Mouse (Mus musculus) lung, embryonic 16.5 days (tissue): Measurements from ENCODE around the gene U2af1l4. TPM values are rescaled to one million over a fixed set of nuclear protein-coding genes. Genes with fewer than 3 reads are reported as not detected.

ENCODE experiments used
- ATAC-seq: fragments of 200-750 bp; cut with Nextera tagmentation; 2 replicates; pipeline ENCODE4 v1.8.0; 2017; ENCODE audit warnings: low read depth, mild to moderate bottlenecking, moderate library complexity
- H3K27ac ChIP-seq: fragments of 300-500 bp; sonication (generic); 2 replicates; pipeline ENCODE4 v1.5.1; 2014; ENCODE audit warnings: mild to moderate bottlenecking, control low read depth, low read length
- H3K27me3 ChIP-seq: fragments of 300-500 bp; sonication (generic); 2 replicates; pipeline ENCODE4 v1.6.1; 2014; ENCODE audit warnings: low read depth, low read length, mixed read lengths; ENCODE audit not compliant: control insufficient read depth, insufficient read depth
- H3K36me3 ChIP-seq: fragments of 300-500 bp; sonication (generic); 2 replicates; pipeline ENCODE4 v1.6.1; 2014; ENCODE audit warnings: low read length; ENCODE audit not compliant: control insufficient read depth, insufficient read depth
- H3K4me1 ChIP-seq: fragments of 300-500 bp; sonication (generic); replicated peaks from 2 replicates; pipeline ENCODE4 v1.6.1; 2014; ENCODE audit warnings: low read length, mixed read lengths; ENCODE audit not compliant: control insufficient read depth, insufficient read depth
- H3K4me2 ChIP-seq: fragments of 300-500 bp; sonication (generic); 2 replicates; pipeline ENCODE4 v1.6.1; 2014; ENCODE audit warnings: low read depth, low read length, control low read depth
- H3K4me3 ChIP-seq: fragments of 300-500 bp; sonication (generic); 2 replicates; pipeline ENCODE4 v1.5.1; 2014; ENCODE audit warnings: mild to moderate bottlenecking, low read length, control low read depth
- H3K9ac ChIP-seq: fragments of 300-500 bp; sonication (generic); 2 replicates; pipeline ENCODE4 v1.6.1; 2014; ENCODE audit warnings: low read length, control low read depth
- H3K9me3 ChIP-seq: fragments of 300-500 bp; sonication (generic); 2 replicates; pipeline ENCODE4 v1.6.1; 2016; ENCODE audit warnings: low read length; ENCODE audit not compliant: control insufficient read depth
- WGBS: fragments of 180-500 bp; shearing (Covaris S2); extraction: QIAGEN DNeasy Blood & Tissue Kit; methylation state at CpG from one replicate; pipeline ENCODE4 v1.1.7; 2014; 5-methylcytosine and 5-hydroxymethylcytosine counted together
- polyA plus RNA-seq: library from polyadenylated mRNA; unstranded; fragments of >200 nt; fragmentation: Nextera tagmentation; extraction: Ambion mirVana; gene quantifications from 2 replicates; pipeline ENCODE4 v1.2.1, GENCODE M21; 2015

Gene U2af1l4
- polyA plus RNA-seq, 1 experiment from 2014 or later = 95.5 TPM

- no peak for ATAC-seq
- no peak overlapping the region for H3K27ac ChIP-seq
- no peak overlapping the region for H3K9ac ChIP-seq
- H3K9me3 ChIP-seq = no peaks in the 10 kb centered on the region
- peaks cover 91% of the 10 kb centered on the region for H3K36me3 ChIP-seq
- H3K4me2 ChIP-seq = no peak overlapping the region
- 90% methylated on average over 8 of the region's 8 CpGs for WGBS
- no peaks in the 10 kb centered on the region for H3K4me1 ChIP-seq
- H3K27me3 ChIP-seq = no peaks in the 10 kb centered on the region
- H3K4me3 ChIP-seq = no peak overlapping the region
Observed at GRCm38 (mm10) chr7:30579950-30580349, 16.8 kb downstream of the U2af1l4 start.

- H3K4me3 ChIP-seq = no peak overlapping the region
- WGBS = 93% methylated on average over 16 of the region's 16 CpGs
- H3K36me3 ChIP-seq = peaks cover 83% of the 10 kb centered on the region
- H3K27me3 ChIP-seq = no peaks in the 10 kb centered on the region
- no peak overlapping the region for H3K27ac ChIP-seq
- no peak overlapping the region for H3K9ac ChIP-seq
- no peaks in the 10 kb centered on the region for H3K4me1 ChIP-seq
- H3K9me3 ChIP-seq = no peaks in the 10 kb centered on the region
- no peak for ATAC-seq
- H3K4me2 ChIP-seq = no peak overlapping the region
Observed at GRCm38 (mm10) chr7:30581547-30581946, 18.4 kb downstream of the U2af1l4 start.

GRCm38 (mm10) chr7:30584339-30584738 lies 21.2 kb downstream of the U2af1l4 start:
- no peaks in the 10 kb centered on the region for H3K9me3 ChIP-seq
- no peak for ATAC-seq
- H3K4me2 ChIP-seq = no peak overlapping the region
- no peaks in the 10 kb centered on the region for H3K27me3 ChIP-seq
- H3K36me3 ChIP-seq = peaks cover 55% of the 10 kb centered on the region
- H3K4me1 ChIP-seq = peaks cover 8% of the 10 kb centered on the region
- WGBS = 88% methylated on average over 10 of the region's 10 CpGs
- H3K9ac ChIP-seq = no peak overlapping the region
- H3K4me3 ChIP-seq = no peak overlapping the region
- no peak overlapping the region for H3K27ac ChIP-seq

GRCm38 (mm10) chr7:30585170-30585569 lies 22.1 kb downstream of the U2af1l4 start:
- H3K9ac ChIP-seq = no peak overlapping the region

GRCm38 (mm10) chr7:30586455-30587020 lies 23.4 kb downstream of the U2af1l4 start:
- no peak for ATAC-seq
- 88% methylated on average over 28 of the region's 28 CpGs for WGBS
- Histone ChIP-seq H3K4me3 (no peak overlapping the region), H3K9ac (peak overlapping the region; percentile 99; the same call in 1 of the 2 replicates), H3K27ac (no peak overlapping the region), H3K4me1 (peaks cover 16% of the 10 kb centered on the region), H3K4me2 (no peak overlapping the region; the same call in 1 of the 2 replicates), H3K27me3 (no peaks in the 10 kb centered on the region), H3K36me3 (peaks cover 36% of the 10 kb centered on the region), H3K9me3 (no peaks in the 10 kb centered on the region)

More at GRCm38 (mm10) chr7:30585170-30585569, 22.1 kb downstream of the U2af1l4 start:
- H3K27ac ChIP-seq = no peak overlapping the region
- WGBS = 96% methylated on average over 7 of the region's 7 CpGs
- H3K27me3 ChIP-seq = no peaks in the 10 kb centered on the region
- H3K4me1 ChIP-seq = peaks cover 15% of the 10 kb centered on the region
- ATAC-seq = no peak
- H3K36me3 ChIP-seq = peaks cover 47% of the 10 kb centered on the region
- H3K4me2 ChIP-seq = no peak overlapping the region
- no peak overlapping the region for H3K4me3 ChIP-seq
- no peaks in the 10 kb centered on the region for H3K9me3 ChIP-seq

- Histone ChIP-seq H3K36me3 (peaks cover 22% of the 10 kb centered on the region), H3K4me2 (peak overlapping the region; percentile 81), H3K4me3 (peak overlapping the region; percentile 94), H3K9ac (peak overlapping the region; percentile 99), H3K27me3 (no peaks in the 10 kb centered on the region), H3K27ac (peak overlapping the region; percentile 96), H3K9me3 (no peaks in the 10 kb centered on the region), H3K4me1 (peaks cover 17% of the 10 kb centered on the region)
- under 1% methylated on average over 56 of the region's 67 CpGs for WGBS
- peak; percentile 13 for ATAC-seq
Observed at GRCm38 (mm10) chr7:30587842-30588667, 25.0 kb downstream of the U2af1l4 start.

- peak within 1 kb of the TSS; percentile 81 for H3K4me2 ChIP-seq
- peak within 1 kb of the TSS; percentile 94 for H3K4me3 ChIP-seq
- peak within 1 kb of the TSS; percentile 96 for H3K27ac ChIP-seq
Observed at GRCm38 (mm10) chr7:30588676-30589434, 25.8 kb downstream of the U2af1l4 start, which contains the start of gene Kmt2b. TSS of gene Kmt2b (minus strand) at chr7:30588726.

GRCm38 (mm10) chr7:30589435-30590301 lies 26.6 kb downstream of the U2af1l4 start:
- peaks cover 20% of the 10 kb centered on the region for H3K4me1 ChIP-seq
- peak overlapping the region; percentile 81 for H3K4me2 ChIP-seq
- H3K36me3 ChIP-seq = peaks cover 11% of the 10 kb centered on the region
- H3K9ac ChIP-seq = peak overlapping the region; percentile 99
- H3K4me3 ChIP-seq = peak overlapping the region; percentile 94
- no peaks in the 10 kb centered on the region for H3K9me3 ChIP-seq
- peak; percentile 66 for ATAC-seq
- H3K27me3 ChIP-seq = no peaks in the 10 kb centered on the region
- WGBS = 22% methylated on average over 40 of the region's 40 CpGs
- peak overlapping the region; percentile 96 for H3K27ac ChIP-seq

More at GRCm38 (mm10) chr7:30588676-30589434, 25.8 kb downstream of the U2af1l4 start, which contains the start of gene Kmt2b:
- Histone ChIP-seq H3K27me3 (no peaks in the 10 kb centered on the region), H3K4me1 (peaks cover 20% of the 10 kb centered on the region), H3K9me3 (no peaks in the 10 kb centered on the region), H3K36me3 (peaks cover 17% of the 10 kb centered on the region), H3K9ac (peak within 1 kb of the TSS; percentile 99)
- under 1% methylated on average over 54 of the region's 68 CpGs for WGBS
- ATAC-seq = peak; percentile 95
